Mouse (Mus musculus) megakaryocyte-erythroid progenitor cell, adult 5-6 weeks (primary cell): ENCODE data around the gene Etnk2. TPM values are rescaled to one million over a fixed set of nuclear protein-coding genes. Genes with fewer than 3 reads are reported as not detected.
A peak's percentile ranks its signal among the peaks of the same experiment; 100 is the strongest.

ENCODE experiments used
- ATAC-seq: replicated peaks from 2 replicates; pipeline ENCODE4 v1.8.0; 2016; ENCODE audit warnings: mild to moderate bottlenecking, inconsistent platforms; ENCODE audit not compliant: severe bottlenecking, poor library complexity, low FRiP score, low TSS enrichment
- total RNA-seq, 2 experiments: library from RNA; stranded (forward) in 1 of 2; stranded (reverse) in 1 of 2; fragments of 200-1000, 215-1000 nt in 1 of 2; fragments of >200 nt in 1 of 2; fragmentation: Nextera tagmentation in 1 of 2; gene quantifications; 2 replicates each; pipeline ENCODE4 v1.2.3; 2014 to 2017

Etnk2 gene
- total RNA-seq, 2 experiments from 2014 or later = not detected

DNA sequence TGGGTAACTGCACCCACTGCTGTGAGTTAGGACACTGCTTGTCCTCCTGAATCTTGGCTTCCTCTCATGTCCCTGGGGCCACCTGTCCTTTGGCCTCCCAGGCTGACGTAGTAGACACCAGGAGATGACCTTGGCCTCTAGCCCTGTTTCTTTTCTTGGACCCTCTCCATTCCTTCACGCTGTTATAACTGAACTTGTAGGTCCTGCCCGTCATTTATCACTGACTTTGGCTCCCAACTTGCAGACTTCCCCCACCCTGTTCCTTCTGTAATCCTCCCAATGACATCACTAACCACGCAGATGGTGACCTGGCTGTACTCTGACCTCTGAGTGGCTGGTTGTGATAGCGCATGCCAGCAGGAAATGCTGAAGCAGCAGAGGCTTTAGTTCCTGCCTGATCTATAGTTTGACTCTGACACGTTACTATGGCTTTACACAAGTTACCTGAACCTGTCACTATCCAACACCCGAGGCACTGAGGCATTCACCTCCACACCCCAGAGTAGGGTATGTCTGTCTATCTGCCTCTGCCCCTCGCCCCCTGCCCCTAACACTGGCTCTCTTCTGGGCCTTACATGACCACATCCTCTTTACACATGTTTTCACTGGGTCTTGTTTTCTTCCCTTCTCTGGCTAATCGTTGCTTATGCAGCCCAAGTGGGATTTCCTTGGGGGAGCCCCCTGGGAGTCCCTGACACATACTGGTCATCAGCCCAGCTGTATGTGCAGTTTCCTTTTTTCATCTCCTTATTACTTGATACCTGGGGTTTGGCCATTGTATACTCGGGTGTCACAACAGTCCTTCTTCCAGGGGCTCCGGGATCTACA, 15.5 kb upstream of the Etnk2 start:
- peak; percentile 82 for ATAC-seq

DNA sequence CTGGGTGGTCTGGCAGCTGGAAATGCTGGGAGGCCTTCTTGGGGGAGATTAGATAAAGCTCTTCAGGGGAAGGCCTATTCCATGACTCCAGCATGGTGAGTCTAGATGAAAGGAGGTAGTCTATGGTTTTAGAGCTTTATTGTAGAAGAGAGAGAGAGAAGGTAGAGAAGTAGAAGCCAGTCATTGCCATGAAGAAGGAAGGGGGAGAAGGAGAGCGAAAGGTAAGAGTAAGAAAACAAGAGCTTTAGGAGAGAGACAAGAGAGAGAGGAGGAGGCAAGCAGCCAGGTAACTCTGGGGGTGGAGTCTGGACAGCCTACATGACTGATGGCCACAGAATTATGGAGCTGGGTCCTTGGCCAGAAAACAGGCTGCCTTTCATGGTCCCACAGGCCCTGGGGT, 13.2 kb upstream of the Etnk2 start, which contains the start of gene Ren1:
Ren1 (plus strand) TSS at position 301 of the 400 bp plus-strand sequence.
- ATAC-seq = no peak

DNA sequence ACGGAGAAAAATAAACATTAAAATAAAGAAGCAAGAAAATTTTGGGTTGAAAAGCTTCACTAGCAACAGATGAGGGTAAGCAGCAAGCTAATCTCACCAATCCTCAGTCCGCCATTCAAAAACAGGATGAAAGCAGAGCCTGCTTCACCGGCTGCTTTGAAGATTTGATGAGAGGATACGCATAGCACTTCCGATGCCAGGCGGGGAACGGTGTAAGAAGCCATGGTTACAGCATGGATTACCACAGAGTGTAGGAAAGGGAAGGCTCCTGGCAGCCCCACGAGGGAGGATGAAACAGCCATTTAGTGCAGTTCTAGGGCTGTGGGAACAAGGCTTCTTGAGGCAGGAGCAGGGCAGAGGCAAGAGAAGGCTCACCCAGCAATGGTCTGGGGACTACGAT, 11.6 kb upstream of the Etnk2 start:
- ATAC-seq = no peak

DNA sequence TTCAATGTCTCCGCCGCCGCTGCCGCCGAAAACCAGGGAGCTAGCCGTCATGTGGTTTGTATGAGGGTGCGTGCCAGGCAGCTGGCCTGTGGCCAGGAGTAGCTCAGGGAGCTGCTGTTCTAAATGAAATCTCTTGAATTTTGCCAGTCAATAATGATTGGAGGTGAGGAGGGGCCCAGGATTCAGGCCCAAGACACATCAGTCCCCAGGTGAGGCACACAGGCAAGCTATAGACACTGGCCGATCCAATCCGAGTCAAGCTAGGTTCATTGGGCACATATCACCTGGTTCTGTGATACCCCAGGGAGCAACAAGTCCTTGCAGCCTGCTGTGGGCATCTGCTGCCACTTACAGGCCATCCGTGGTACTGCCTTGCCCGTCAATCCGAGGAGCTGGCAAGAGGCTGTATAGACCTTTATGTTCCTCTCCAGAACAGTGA, 10.0 kb upstream of the Etnk2 start:
- peak; percentile 79 for ATAC-seq

DNA sequence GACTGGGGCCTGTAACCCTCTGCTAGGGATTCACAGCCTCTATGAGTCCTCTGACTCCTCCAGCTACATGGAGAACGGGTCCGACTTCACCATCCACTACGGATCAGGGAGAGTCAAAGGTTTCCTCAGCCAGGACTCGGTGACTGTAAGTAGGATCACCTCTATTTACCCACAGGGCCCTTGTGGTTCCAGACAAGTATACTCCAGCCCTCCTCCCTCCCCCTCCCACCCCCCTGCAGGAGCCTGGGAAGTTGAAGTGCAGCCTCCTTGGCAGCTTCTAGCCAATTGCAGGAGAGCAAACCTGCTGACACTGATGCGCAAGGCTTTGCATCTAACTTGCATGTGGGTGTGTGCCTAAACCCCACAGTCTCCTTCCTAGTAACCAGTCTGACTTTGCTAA, 7.9 kb upstream of the Etnk2 start:
- no peak for ATAC-seq

DNA sequence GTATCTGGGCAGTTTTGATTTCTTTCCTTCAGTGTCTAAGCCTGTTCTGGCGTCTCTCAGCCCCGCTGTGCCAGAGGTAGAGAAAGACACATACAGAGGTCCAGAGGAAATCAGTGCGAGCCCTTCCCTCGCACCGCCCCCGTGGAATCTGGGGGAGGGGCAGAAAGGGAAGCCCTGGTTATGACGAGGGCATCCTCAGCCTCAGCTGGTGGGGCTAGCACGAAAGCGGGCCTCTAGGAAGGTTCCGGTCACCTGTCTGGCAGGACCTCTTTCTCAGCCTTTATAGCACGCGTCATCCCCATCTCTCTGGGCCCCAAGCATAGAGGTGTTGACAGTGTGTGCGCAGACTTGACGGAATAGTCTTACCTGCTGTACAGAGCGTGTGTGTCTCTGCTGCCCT, 7.5 kb upstream of the Etnk2 start:
- ATAC-seq = no peak

DNA sequence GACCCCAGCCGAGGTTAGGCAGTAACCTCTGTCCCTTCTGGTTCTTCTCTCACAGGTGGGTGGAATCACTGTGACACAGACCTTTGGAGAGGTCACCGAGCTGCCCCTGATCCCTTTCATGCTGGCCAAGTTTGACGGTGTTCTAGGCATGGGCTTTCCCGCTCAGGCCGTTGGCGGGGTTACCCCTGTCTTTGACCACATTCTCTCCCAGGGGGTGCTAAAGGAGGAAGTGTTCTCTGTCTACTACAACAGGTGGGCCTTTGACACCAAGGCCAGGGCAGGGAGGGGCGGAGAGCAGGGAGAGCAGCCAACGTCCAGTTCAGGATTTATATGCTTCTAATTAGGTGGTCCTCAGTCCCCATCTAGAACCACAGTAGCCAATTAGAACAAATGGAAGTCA, 7.0 kb upstream of the Etnk2 start:
- ATAC-seq = no peak

DNA sequence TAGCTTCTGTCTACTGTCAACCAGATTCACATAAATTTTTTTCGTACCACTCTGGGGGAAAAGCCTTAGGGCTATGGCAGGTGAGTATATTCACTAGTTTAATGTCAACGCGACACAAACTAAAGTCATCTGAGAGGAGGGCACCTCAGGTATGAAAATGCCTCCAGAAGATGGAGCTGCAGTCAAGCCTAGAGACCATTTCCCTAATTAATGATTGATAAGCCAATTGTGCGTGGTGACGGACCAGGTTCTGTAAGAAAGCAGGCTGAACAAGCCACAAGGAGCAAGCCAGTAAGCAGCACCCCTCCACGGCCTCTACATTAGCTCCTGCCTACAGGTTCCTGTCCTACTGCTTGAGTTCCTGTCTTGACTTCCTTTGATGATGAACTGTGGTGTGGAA, 2.4 kb upstream of the Etnk2 start:
- ATAC-seq = no peak

DNA sequence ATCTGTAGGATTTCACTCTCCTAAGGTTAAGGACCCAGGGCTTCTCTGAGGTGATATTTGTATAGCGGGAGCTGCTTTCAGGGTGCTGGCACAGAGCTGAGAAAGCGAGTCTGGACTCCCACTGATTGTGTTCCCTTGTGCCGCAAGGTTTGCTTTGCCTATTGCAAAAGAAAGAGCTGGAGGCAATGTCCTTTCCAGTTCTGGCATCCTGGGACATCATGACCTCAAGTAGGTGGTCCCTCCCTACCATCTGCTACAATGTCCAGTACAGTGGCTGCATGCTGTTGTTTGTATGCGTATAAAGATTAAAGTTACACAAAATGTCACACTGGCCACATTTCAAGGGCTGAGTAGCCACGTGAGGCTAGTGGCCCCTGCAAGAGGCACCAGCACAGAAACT, 1.3 kb upstream of the Etnk2 start:
- ATAC-seq = no peak

DNA sequence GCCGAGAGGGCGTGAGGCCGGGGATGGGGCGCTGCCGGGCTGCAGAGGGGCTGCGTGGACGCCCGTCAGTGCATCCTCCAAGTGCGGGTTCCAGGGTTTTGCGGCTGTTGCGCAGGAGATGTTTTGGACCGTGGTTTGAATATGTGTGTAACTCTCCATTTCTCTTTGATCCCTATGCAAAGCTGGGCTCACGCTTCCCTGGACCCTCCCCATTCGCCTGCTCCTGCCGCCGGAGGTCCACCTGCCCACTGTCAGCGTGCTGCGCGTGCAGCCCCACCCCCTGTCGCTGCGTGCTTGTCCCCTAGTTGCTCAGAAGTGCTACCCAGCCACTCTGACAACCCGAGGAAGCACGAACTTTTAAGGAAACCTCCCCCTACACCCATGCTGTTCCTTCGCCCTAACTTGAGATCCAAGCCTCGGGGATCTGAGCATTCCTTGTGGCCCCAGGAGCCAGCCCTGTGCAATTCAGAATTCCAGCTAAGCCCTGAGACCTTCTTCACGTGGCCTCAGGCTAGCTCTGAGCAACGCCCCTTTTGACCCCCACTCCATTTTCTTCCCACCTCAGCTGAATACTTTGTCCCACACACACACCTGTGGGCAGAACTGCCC, 754 bp downstream of the Etnk2 start:
- no peak for ATAC-seq

DNA sequence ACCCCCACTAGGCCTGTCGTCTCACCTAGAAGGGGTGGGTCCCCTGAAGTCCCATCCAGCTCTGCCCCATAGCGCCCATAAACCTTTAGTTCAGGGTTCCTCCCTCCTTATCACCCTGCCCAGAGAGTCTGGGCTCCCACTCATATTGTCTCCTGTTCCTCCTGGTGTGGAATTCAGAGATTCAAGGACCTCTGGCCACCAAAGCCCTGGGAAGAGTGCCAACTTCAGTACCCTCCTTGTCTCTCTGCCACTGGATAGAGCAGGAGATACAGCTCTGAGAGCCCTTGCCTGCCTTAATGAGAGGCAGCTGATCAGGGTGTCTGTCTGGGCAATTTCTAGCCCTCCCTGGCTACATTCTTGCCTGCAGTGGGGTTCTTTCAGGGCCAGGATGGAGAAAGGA, 1.5 kb downstream of the Etnk2 start:
- 0 out of 2 replicates have a peak, but pooled peaks have one; percentile 22 for ATAC-seq

DNA sequence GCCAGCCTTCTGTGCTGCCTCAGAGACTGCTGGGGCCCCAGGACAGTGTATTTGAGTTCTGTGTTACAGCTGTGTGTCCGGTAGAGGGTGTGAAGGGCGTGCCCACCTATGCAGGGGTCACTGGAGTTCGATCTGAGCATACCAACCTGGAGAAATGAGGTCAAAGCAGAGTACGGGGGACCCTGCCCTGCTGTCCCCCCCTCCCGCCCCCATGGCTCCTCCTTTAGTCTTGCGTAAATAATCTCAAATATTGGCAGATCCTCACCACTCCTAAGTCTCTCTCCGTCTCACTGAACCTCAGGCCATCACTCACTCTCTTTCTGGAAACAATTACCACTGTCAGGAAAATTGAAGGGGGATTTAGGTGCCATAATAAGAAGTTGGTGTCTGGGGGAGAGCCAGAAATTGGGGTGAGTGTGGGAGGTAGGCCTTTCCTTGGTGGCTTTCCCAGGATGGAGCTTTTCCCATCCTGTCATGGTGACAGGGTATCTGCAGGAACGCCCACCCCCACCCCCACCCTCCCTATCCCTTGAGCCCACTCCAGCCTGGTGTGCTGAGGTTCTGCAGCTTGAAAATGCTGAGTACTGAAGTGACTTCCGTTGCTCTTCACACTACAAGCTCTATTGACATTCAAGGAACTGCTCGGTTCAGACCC, 3.7 kb downstream of the Etnk2 start:
- no peak for ATAC-seq

DNA sequence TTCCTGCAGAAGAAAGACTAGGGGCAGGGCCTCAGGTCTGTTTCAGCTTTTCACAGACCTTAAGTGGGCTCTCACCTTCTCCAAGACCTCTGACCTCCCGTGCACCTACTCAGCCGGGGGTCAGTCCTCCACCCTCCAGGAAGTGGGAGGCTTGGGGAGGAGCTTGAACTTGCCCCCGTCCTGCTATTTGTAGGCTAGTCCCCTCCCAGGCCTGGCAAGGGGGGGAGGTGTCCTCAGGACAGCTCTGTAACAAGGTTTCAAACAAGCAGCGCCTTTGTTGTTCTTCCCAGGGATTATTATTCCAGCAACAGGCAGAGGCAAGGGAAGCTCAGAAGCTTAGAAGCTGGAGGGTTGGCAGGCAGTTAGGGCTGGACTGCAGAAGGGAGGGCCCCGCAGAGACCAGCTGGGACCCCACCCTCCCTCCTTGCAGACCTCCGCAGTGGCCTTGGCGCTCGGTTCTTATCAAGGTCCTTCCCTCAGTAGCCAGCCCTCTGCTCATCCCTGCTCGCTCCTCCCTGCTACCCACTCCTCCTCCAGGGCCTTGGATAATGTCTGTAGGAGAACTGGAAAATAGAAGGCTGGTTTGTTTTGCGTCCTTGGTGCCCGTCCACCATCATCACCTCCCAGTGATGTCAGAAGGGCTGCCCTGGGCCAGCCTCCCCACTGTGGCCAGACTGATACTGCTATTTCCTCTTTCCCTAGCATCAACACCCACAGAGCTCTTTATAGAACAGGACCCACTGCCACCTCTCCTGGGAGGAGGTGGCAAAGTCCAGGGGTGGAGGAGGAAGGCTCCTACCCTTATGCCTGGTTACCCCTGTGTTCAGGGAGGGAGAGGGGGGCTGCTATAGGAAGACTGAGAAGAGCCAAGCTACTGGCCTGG, 4.5 kb downstream of the Etnk2 start:
- no peak for ATAC-seq

DNA sequence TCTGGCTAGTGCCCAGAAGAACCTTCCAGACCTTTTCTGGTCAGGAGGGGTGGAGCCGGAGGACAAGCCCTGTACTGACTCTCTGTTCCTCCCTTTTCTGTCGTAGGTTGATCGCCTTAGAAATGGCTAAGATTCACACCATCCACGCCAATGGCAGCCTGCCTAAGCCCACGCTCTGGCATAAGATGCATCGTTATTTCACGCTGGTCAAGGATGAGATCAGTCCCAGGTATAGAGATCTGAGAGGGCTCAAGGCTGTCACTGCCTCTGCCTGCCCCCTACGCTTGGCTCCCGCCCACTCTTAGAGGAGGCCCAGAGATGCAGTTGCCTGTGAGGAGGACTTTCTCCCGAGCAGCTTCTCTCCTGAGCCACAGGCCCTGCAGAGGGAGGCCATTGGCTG, 5.3 kb downstream of the Etnk2 start:
- ATAC-seq = no peak

DNA sequence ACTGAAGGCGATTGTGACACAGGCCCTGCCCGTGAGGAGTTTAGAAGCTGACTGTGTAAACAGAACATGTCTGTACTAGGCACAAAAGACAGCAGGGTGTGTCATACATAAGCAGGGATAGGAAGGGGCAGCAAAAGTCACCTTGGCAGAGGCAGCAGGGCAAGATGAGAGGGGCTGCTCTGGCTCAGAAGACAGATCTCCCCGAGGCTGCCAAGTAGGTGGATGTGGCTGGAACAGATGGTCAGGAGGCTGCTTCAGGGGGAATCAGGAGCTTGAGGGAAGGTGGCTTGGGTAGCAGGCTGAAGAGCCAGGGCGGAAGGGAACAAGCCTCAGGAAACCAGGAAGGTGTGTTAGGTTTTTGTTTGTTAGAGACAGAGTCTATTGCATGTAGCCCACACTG, 7.0 kb downstream of the Etnk2 start:
- no peak for ATAC-seq

DNA sequence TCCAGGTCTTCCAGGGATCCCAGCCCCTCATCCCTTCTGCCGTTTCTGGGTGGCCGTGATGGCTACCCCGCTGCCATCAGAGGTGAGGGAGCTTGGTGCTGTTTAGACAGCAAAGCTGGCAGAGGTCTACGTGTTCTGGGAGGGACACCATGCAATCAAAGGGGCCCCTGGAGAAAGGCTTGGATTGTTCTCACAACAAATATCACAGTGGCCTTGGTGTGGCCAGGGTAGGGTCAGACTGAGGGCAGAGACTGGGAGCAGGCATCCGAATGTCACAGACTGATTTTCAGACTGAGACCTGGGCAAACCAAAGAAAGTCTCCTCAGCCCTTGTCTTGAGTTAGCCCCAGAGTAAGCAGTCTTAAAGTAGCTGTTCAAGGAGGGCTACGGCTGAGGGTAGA, 8.1 kb downstream of the Etnk2 start:
- ATAC-seq = no peak

DNA sequence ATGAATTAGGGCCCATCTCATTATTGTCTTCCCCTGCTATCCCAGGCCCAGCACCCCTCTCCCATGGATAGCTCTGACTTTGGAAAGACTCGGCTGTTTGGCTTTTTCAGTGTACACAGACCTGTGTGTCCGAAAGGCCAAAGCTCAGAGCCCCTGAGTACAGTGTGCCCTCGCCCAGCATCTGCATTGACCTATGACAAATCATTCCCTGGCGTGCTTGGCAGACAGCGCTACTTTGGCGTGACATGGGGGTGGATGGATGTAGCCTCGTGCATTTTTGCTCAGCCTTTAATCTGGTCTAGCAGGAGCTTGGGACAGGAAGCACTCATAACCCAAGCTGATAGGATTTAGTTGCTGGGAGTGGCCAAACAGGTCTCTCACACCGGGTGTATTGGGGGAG, 8.7 kb downstream of the Etnk2 start:
- ATAC-seq = no peak

DNA sequence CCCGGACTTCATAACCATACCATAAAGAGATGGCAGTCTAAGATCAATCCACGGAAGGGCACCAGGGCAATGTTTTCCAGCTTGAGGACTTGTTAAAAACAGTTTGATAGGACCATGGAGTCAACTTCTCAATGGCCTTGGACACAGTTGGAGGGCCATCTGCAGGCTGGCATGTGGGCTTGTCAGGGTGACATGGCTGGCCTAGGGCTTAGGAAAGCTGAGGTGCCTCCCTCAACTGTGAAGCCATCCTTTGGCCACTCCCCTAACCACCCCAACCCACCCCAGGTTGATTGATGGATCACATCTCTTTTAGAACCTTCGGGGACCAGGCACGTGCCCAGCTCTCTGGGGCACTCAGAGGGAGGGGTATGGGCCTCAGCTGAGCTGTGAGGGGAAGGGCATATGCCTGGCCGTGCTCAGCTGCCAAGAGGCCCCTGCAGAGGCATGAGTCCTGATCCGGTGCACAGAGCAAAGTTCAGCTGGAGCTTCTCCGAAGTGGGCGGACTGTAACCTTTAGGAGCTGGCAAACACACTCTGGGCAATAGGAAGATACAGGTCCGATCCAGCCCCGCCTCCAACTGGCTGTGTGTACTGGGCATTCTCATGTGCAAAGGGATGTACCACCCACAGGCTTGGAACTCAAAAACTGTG, 12.4 kb downstream of the Etnk2 start:
- no peak for ATAC-seq

DNA sequence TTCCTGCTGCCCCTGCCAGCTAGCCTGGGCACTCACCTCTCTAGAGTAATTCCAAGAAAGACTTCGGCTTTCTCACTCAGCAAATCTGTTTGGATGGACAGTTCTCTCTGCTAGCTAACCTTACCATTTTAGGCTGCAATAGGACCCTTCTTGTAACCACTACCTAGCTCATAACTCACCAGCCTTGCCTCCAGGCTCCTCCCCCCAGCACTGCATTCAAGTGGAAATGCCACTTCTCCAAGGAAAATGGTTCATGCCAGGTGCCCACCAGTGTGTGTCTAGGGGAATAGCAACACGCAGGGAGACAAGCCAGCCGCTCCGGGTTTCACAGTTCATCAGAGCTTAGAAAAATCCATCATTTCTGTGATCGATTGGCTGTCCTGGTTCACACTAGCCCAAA, 14.2 kb downstream of the Etnk2 start:
- no peak for ATAC-seq
